Mouse (Mus musculus): ENCODE data around the gene Adamts14. TPM values are rescaled to one million over a fixed set of nuclear protein-coding genes. Genes with fewer than 3 reads are reported as not detected.

Gene Adamts14
- polyA plus RNA-seq (2016; fragmentation: Nextera tagmentation; extraction: Ambion mirVana), result 0.33 and 0.34 TPM in 2 replicates

- Histone ChIP-seq H3K4me3 (peak within 1 kb of the TSS; percentile 69), H3K4me1 (peaks cover 26% of the 10 kb centered on the region), H3K9me3 (replicated peaks) (no peaks in the 10 kb centered on the region), H3K27ac (replicated peaks) (peak within 1 kb of the TSS; percentile 81), H3K36me3 (no peaks in the 10 kb centered on the region), H3K27me3 (ENCODE audit: low read depth, poor library complexity, severe bottlenecking) (peaks cover 52% of the 10 kb centered on the region)
- under 1% methylated on average over 61 of the region's 75 CpGs for WGBS
- peak; percentile 66 for DNase-seq (ENCODE audit: low spot score)
Observed at GRCm38 (mm10) chr10:61273081-61273843, at the start of gene Adamts14. Gene Adamts14, minus strand, starts transcription at chr10:61273438.

DNA sequence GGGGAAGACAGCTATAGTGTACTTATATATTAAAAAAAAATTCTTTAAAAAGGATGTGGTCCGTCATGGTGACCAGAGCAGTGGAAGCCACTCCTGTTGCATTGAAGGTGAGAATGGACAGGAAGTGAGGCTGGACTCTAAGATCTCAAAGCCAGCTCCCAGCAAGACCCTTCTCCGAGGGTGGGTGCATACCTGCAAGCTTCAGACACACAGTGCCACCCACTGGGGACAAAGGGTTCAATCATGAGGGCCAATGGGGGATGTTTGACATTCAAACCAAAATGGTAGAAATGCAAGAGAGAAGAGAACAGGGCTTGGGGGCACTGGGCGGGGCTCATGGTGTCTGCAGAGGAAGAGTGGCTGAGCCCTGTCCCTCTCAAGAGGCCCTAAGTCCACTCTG, 45.3 kb upstream of the Adamts14 start:
- Histone ChIP-seq H3K4me1 (peaks cover 12% of the 10 kb centered on the region; the same call in 1 of the 2 replicates), H3K36me3 (peaks cover 34% of the 10 kb centered on the region), H3K4me3 (no peak overlapping the region), H3K9me3 (replicated peaks) (no peaks in the 10 kb centered on the region; the same call in 1 of the 2 replicates), H3K27me3 (ENCODE audit: low read depth, poor library complexity, severe bottlenecking) (no peaks in the 10 kb centered on the region), H3K27ac (replicated peaks) (no peak overlapping the region)
- DNase-seq (ENCODE audit: low spot score), result no peak
- WGBS, result 91% methylated on average over 3 of the region's 3 CpGs

- WGBS, result 14% methylated on average over 9 of the region's 9 CpGs
- Histone ChIP-seq H3K36me3 (peaks cover 8% of the 10 kb centered on the region), H3K27me3 (ENCODE audit: low read depth, poor library complexity, severe bottlenecking) (no peaks in the 10 kb centered on the region), H3K9me3 (replicated peaks) (no peaks in the 10 kb centered on the region), H3K27ac (replicated peaks) (no peak overlapping the region), H3K4me1 (peaks cover 16% of the 10 kb centered on the region), H3K4me3 (no peak overlapping the region)
- DNase-seq (ENCODE audit: low spot score), result no peak
Observed at GRCm38 (mm10) chr10:61315324-61315880, 42.2 kb upstream of the Adamts14 start.

DNA sequence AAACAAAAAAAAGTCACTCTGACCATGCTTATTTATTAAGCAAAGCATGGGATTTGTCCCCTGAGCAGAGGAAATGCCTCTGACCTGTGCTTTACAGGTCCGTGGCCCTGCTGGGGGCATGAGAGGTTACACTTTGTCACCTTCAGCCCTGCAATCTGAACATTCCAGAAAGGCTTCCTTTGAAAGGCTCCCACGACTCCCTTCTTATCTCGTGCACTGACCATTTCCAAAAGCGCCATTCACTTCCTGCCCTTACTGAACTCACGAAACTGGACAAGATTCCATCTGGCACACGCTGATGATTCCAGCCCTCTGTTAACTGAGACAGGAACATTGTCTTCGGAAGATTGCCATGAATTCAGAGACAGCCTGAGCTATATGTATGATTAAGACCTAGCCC, 40.5 kb upstream of the Adamts14 start:
- no peak overlapping the region for H3K4me3 ChIP-seq
- H3K27ac ChIP-seq (replicated peaks), result no peak overlapping the region
- DNase-seq (ENCODE audit: low spot score), result no peak
- H3K36me3 ChIP-seq, result no peaks in the 10 kb centered on the region
- peaks cover 26% of the 10 kb centered on the region for H3K4me1 ChIP-seq
- 69% methylated on average over 7 of the region's 7 CpGs for WGBS
- no peaks in the 10 kb centered on the region for H3K27me3 ChIP-seq (ENCODE audit: low read depth, poor library complexity, severe bottlenecking)
- no peaks in the 10 kb centered on the region for H3K9me3 ChIP-seq (replicated peaks)

DNA sequence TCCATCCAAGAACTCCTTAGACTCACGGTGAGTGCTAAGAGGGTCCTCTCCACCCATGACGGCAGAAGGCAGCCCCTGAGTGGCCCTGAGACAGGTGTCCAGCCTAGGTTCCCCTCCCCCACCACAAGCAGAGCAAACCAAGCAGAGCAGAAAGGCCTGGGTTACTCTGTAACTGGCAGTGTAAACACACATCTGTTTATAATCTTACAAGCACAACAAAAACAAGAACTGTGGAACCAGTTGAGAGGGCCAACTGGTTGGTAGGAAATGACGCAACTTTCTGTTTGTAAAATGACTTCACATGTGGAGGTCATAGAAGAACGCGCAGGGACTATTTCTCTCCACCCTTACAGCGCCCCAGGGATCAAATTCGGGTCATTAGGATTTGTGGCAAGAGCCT, 39.5 kb upstream of the Adamts14 start:
- Histone ChIP-seq H3K27ac (replicated peaks) (no peak overlapping the region), H3K4me3 (no peak overlapping the region), H3K9me3 (replicated peaks) (no peaks in the 10 kb centered on the region), H3K36me3 (no peaks in the 10 kb centered on the region), H3K4me1 (peaks cover 30% of the 10 kb centered on the region), H3K27me3 (ENCODE audit: low read depth, poor library complexity, severe bottlenecking) (no peaks in the 10 kb centered on the region)
- DNase-seq (ENCODE audit: low spot score), result no peak
- 70% methylated on average over 7 of the region's 7 CpGs for WGBS

GRCm38 (mm10) chr10:61312159-61312558, 38.9 kb upstream of the Adamts14 start:
- Histone ChIP-seq H3K27me3 (ENCODE audit: low read depth, poor library complexity, severe bottlenecking) (no peaks in the 10 kb centered on the region), H3K4me3 (no peak overlapping the region), H3K4me1 (peaks cover 30% of the 10 kb centered on the region), H3K27ac (replicated peaks) (no peak overlapping the region), H3K36me3 (no peaks in the 10 kb centered on the region), H3K9me3 (replicated peaks) (no peaks in the 10 kb centered on the region)
- no peak for DNase-seq (ENCODE audit: low spot score)
- WGBS, result 89% methylated on average over 6 of the region's 6 CpGs

DNA sequence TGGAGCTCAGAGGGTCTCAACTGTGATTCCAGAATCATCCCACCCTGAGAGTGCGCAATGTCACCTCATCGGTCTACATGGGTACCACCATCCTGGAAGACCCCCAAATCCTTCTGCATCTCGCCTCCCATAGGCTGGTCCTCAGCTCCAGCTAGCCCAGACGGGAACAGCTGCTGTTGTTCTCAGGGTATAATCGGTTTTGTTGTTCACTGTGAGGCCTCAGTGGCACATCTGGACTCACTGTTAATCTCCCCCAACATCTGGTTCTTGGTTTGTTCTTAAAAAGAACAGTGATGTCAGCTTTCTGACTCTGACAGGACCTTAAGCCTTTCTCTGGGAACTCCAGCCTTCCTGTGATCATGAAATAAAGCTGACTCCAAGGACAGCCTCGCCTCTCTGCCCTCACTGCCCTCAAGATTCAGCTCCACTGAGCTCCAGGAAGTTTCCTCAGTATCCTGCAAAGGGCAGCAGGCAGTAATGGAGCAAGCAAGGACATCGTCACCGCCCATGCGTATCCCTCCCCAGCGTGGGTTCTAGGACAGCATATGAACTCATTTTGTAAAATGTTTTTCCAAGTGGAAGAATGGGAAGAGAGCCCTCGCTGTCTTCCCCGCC, 35.6 kb upstream of the Adamts14 start:
- Histone ChIP-seq H3K4me1 (peaks cover 19% of the 10 kb centered on the region), H3K36me3 (no peaks in the 10 kb centered on the region), H3K27me3 (ENCODE audit: low read depth, poor library complexity, severe bottlenecking) (no peaks in the 10 kb centered on the region), H3K27ac (replicated peaks) (no peak overlapping the region), H3K4me3 (no peak overlapping the region), H3K9me3 (replicated peaks) (no peaks in the 10 kb centered on the region)
- WGBS, result 58% methylated on average over 12 of the region's 12 CpGs
- DNase-seq (ENCODE audit: low spot score), result no peak

DNA sequence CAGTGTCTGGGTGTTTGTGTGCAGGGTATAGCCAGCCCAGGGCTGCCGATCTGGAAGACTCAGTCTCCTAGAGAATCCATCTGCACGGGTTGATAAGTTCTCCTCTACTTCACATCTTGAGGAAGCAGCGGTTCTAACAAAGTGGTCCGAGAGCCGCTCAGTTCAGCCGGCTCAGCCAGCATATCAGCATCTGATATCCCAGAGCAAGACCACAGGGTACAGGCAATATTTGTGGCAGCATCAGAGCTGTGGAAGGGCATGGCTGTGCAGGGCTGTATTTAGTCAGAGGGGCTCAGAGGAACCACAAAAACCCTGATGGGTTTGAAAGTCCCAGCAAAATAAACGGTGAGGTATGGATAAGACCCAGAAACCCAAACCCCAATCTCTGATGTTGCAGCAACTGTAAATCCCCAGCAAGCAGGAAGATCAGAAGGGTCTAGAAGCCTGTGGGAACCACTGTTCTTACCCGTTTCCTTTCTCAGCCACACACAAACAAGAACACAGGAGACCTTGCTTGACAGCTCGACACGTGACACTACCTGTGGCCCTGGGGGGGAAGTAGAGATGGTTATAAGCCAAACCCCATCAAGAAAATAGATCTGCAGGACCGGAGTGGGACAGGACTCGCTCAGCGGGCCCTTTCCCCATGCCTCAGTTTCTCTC, 32.8 kb upstream of the Adamts14 start:
- DNase-seq (ENCODE audit: low spot score), result no peak
- WGBS, result 86% methylated on average over 13 of the region's 13 CpGs
- H3K27ac ChIP-seq (replicated peaks), result no peak overlapping the region
- H3K4me1 ChIP-seq, result peaks cover 14% of the 10 kb centered on the region
- H3K36me3 ChIP-seq, result no peaks in the 10 kb centered on the region
- no peaks in the 10 kb centered on the region for H3K9me3 ChIP-seq (replicated peaks)
- no peak overlapping the region for H3K4me3 ChIP-seq
- no peaks in the 10 kb centered on the region for H3K27me3 ChIP-seq (ENCODE audit: low read depth, poor library complexity, severe bottlenecking)

GRCm38 (mm10) chr10:61304046-61304445, 30.8 kb upstream of the Adamts14 start:
- no peaks in the 10 kb centered on the region for H3K9me3 ChIP-seq (replicated peaks)
- no peaks in the 10 kb centered on the region for H3K36me3 ChIP-seq
- no peak for DNase-seq (ENCODE audit: low spot score)
- 84% methylated on average over 6 of the region's 6 CpGs for WGBS
- no peak overlapping the region for H3K4me3 ChIP-seq
- peaks cover 7% of the 10 kb centered on the region for H3K4me1 ChIP-seq
- no peaks in the 10 kb centered on the region for H3K27me3 ChIP-seq (ENCODE audit: low read depth, poor library complexity, severe bottlenecking)
- H3K27ac ChIP-seq (replicated peaks), result no peak overlapping the region

GRCm38 (mm10) chr10:61300996-61301395, 27.8 kb upstream of the Adamts14 start:
- no peaks in the 10 kb centered on the region for H3K27me3 ChIP-seq (ENCODE audit: low read depth, poor library complexity, severe bottlenecking)
- H3K27ac ChIP-seq (replicated peaks), result no peak overlapping the region
- WGBS, result 86% methylated on average over 3 of the region's 3 CpGs
- H3K4me3 ChIP-seq, result no peak overlapping the region
- no peaks in the 10 kb centered on the region for H3K36me3 ChIP-seq
- no peaks in the 10 kb centered on the region for H3K4me1 ChIP-seq
- DNase-seq (ENCODE audit: low spot score), result no peak
- H3K9me3 ChIP-seq (replicated peaks), result no peaks in the 10 kb centered on the region

GRCm38 (mm10) chr10:61297477-61297876, 24.2 kb upstream of the Adamts14 start, which contains the start of gene Prf1:
Gene Prf1, plus strand, starts transcription at chr10:61297833.
- H3K27me3 ChIP-seq (ENCODE audit: low read depth, poor library complexity, severe bottlenecking), result no peaks in the 10 kb centered on the region
- no peaks in the 10 kb centered on the region for H3K9me3 ChIP-seq (replicated peaks)
- no peak within 1 kb of the TSS for H3K4me3 ChIP-seq
- H3K4me1 ChIP-seq, result no peaks in the 10 kb centered on the region
- no peak for DNase-seq (ENCODE audit: low spot score)
- no peak within 1 kb of the TSS for H3K27ac ChIP-seq (replicated peaks)
- no peaks in the 10 kb centered on the region for H3K36me3 ChIP-seq
- 86% methylated on average over 7 of the region's 7 CpGs for WGBS

DNA sequence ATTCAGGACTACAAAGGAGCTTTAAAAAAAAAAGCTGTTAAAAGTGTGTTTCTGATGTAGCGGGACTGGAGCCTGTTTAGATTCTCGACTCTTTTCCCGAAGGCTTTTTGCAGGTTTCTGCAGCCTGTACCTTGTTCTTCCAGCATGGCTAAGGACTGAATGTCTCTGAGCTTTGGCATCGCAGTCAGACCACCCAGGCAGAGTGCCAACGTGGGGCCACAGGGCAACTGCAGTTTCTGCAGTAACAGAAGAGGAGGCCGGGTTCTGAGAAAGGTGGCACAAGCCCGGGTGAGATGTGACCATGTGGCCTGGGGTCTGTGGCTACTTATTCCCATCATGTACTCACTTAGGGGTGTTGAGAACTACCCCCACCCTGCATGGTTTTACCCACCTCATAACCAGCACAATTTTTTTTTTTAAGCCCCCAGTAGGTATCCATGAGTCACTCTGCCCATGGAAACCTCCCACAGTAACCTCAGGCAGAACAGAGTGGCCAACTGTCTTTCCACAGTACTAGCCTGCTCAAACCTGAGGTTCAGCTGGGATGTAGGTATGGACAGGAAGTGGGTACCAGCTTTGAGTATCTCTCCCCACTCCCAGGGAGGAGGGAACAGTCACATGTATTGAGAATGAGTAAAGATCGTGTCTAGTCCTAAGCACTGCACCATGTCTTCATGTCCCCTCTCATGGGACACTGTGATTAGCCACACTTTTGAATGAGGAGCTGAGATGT, 23.6 kb upstream of the Adamts14 start:
- WGBS, result 86% methylated on average over 8 of the region's 8 CpGs
- H3K27me3 ChIP-seq (ENCODE audit: low read depth, poor library complexity, severe bottlenecking), result no peaks in the 10 kb centered on the region
- no peak for DNase-seq (ENCODE audit: low spot score)

More for the DNA sequence above, 23.6 kb upstream of the Adamts14 start:
- Histone ChIP-seq H3K27ac (replicated peaks) (no peak overlapping the region), H3K9me3 (replicated peaks) (no peaks in the 10 kb centered on the region), H3K36me3 (no peaks in the 10 kb centered on the region), H3K4me3 (no peak overlapping the region), H3K4me1 (no peaks in the 10 kb centered on the region)
